Mouse (Mus musculus): ENCODE results near the gene Fam50b. TPM values are rescaled to one million over a fixed set of nuclear protein-coding genes. Genes with fewer than 3 reads are reported as not detected.

Gene Fam50b
- total RNA-seq (2014; rRNA removed; ENCODE audit: low replicate concordance) (not detected in 2 replicates), polyA plus RNA-seq (2015; fragmentation: Nextera tagmentation; extraction: Ambion mirVana) (not detected in 2 replicates)

DNA sequence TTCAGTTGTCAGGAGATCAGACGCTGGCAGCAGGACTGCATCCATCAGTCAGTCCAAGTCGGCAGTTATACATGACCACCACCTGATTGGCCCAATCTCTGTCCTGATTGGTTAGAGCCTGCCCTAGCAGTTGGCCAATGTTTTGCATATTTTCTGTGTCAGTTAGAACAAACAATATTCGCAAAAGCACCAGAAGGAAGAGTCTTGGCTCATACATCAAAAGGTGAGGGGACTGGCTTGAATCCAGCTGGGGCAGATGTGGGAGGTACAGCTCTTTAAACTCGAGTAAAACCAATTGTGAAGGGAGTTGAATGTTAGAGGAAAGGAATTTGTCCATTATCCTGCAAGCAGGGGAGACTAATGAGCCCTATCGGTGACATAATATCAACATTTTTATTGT is at the start of gene Fam50b:
Fam50b (plus strand) TSS at position 165 of the 400 bp plus-strand sequence.
- DNase-seq (ENCODE audit: low spot score) (no peak), ATAC-seq (ENCODE audit: insufficient read depth, low read depth) (no peak)
- H3K27ac ChIP-seq (ENCODE audit: low read depth), result no peak within 1 kb of the TSS
- H3K9me3 ChIP-seq (replicated peaks; ENCODE audit: control insufficient read depth, low read length), result no peaks in the 10 kb centered on the region
- no peak within 1 kb of the TSS for H3K4me3 ChIP-seq (ENCODE audit: low read depth, low read length)
- H3K4me1 ChIP-seq (ENCODE audit: control insufficient read depth, insufficient read depth), result 0 out of 2 replicates have a peak, but pooled peaks cover 6% of the 10 kb centered on the region
- WGBS, result 46% methylated on average over 5 of the region's 5 CpGs
- H3K27me3 ChIP-seq (ENCODE audit: control insufficient read depth, insufficient read depth, low read length), result no peaks in the 10 kb centered on the region
- H3K9ac ChIP-seq (replicated peaks; ENCODE audit: low read depth, low read length), result no peak within 1 kb of the TSS
- H3K36me3 ChIP-seq (replicated peaks; ENCODE audit: control insufficient read depth, insufficient read depth, low read length), result no peaks in the 10 kb centered on the region
- H3K4me2 ChIP-seq (ENCODE audit: low read depth, low read length), result no peak within 1 kb of the TSS
- TF ChIP-seq EP300 (IDR thresholded peaks at IDR 0.05; ENCODE audit: low read depth), result no peak
- no peak for TF ChIP-seq CTCF (IDR thresholded peaks at IDR 0.05; ENCODE audit: low read depth)

DNA sequence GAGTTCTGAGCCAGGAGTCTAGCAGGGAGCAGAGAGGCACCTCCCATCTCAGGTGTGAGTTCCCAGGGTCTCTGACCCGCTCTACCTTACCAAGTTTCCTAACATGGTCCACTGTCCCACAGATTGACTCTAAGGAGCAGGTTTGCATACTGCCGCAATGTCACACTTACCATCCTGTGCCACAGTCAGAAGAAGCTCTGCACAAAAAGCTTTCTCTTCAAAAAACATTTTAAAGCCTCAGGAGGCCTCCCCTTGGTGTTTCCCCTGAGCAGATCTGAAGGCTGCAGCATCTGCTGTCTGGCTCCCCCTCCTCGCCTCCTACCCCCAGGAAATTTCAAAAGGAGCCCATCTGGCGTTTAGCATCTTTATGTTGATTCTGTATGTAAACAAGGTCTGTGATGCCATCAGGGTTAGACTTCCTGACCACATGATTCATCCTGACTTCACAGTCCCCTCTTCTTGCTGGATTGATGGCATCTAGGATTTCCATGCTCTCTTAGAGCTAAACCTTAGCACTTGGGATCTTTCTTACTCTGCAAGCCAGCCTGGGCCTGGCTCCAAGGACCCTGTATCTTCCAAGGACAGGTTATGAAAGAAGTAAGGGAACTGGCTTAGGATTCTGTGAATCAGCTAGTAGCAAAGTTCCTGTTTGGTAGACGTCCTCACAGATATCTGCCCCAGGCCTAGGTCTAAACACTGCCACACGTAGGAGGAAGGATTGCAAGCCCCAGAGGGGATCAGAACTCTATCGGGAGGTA is 49.5 kb upstream of the Fam50b start:
- Histone ChIP-seq H3K27me3 (ENCODE audit: control insufficient read depth, insufficient read depth, low read length) (no peaks in the 10 kb centered on the region), H3K4me1 (ENCODE audit: control insufficient read depth, insufficient read depth) (peaks cover 13% of the 10 kb centered on the region), H3K9me3 (replicated peaks; ENCODE audit: control insufficient read depth, low read length) (no peaks in the 10 kb centered on the region), H3K27ac (ENCODE audit: low read depth) (no peak overlapping the region), H3K9ac (replicated peaks; ENCODE audit: low read depth, low read length) (no peak overlapping the region), H3K4me2 (ENCODE audit: low read depth, low read length) (no peak overlapping the region), H3K36me3 (replicated peaks; ENCODE audit: control insufficient read depth, insufficient read depth, low read length) (no peaks in the 10 kb centered on the region), H3K4me3 (ENCODE audit: low read depth, low read length) (no peak overlapping the region)
- no peak for TF ChIP-seq EP300 (IDR thresholded peaks at IDR 0.05; ENCODE audit: low read depth)
- TF ChIP-seq CTCF (IDR thresholded peaks at IDR 0.05; ENCODE audit: low read depth), result no peak
- DNase-seq (ENCODE audit: low spot score) (no peak), ATAC-seq (ENCODE audit: insufficient read depth, low read depth) (no peak)
- 75% methylated on average over 7 of the region's 7 CpGs for WGBS

DNA sequence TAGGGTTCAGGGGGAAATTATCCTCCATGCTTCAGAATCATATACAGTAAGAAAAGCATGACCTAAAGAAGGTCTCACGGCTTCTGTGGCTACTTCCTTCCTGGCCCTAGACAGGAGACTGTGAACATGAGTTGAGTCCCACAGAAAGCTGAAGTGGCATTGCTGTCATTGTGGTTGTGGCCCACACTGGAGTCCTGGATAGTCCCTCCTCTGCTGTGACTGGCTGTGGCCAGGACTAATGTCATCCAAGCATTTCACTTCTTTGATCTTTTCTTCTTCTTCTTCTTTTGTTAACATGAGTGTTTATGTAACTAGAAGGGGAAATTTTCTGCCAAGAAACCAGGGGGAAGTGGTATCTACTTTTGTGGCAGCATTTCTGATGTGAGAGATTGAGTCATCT is 43.6 kb upstream of the Fam50b start:
- Histone ChIP-seq H3K27me3 (ENCODE audit: control insufficient read depth, insufficient read depth, low read length) (no peaks in the 10 kb centered on the region), H3K4me2 (ENCODE audit: low read depth, low read length) (no peak overlapping the region), H3K27ac (ENCODE audit: low read depth) (no peak overlapping the region), H3K4me3 (ENCODE audit: low read depth, low read length) (no peak overlapping the region), H3K9ac (replicated peaks; ENCODE audit: low read depth, low read length) (no peak overlapping the region), H3K4me1 (ENCODE audit: control insufficient read depth, insufficient read depth) (no peaks in the 10 kb centered on the region), H3K36me3 (replicated peaks; ENCODE audit: control insufficient read depth, insufficient read depth, low read length) (no peaks in the 10 kb centered on the region), H3K9me3 (replicated peaks; ENCODE audit: control insufficient read depth, low read length) (no peaks in the 10 kb centered on the region)
- DNase-seq (ENCODE audit: low spot score) (no peak), ATAC-seq (ENCODE audit: insufficient read depth, low read depth) (no peak)
- TF ChIP-seq CTCF (IDR thresholded peaks at IDR 0.05; ENCODE audit: low read depth) (no peak), EP300 (IDR thresholded peaks at IDR 0.05; ENCODE audit: low read depth) (no peak)
- WGBS, result 50% methylated on average over 1 of the region's 1 CpGs

DNA sequence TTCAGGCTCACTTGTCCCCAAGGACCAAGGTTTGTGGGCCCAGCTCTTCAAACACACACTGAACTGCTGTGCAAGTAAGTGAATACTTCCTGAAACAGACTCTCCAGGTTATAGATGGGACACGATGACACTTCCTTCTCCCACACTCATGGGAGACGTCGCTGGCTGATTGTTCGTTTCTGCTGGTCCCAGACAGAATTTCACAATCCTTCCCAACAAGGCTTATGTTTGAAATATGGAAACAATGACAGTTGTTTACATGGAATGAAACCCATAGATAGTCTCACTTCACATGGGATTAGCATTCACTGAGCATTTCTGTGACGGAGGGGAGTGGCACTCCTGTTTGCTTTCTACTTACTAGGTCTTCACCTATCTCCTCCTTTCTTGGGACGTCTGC is 41.5 kb upstream of the Fam50b start:
- H3K4me2 ChIP-seq (ENCODE audit: low read depth, low read length), result no peak overlapping the region
- 62% methylated on average over 6 of the region's 6 CpGs for WGBS
- no peaks in the 10 kb centered on the region for H3K9me3 ChIP-seq (replicated peaks; ENCODE audit: control insufficient read depth, low read length)
- H3K4me1 ChIP-seq (ENCODE audit: control insufficient read depth, insufficient read depth), result no peaks in the 10 kb centered on the region
- no peak overlapping the region for H3K27ac ChIP-seq (ENCODE audit: low read depth)
- DNase-seq (ENCODE audit: low spot score), result no peak
- no peaks in the 10 kb centered on the region for H3K36me3 ChIP-seq (replicated peaks; ENCODE audit: control insufficient read depth, insufficient read depth, low read length)
- no peaks in the 10 kb centered on the region for H3K27me3 ChIP-seq (ENCODE audit: control insufficient read depth, insufficient read depth, low read length)
- no peak for ATAC-seq (ENCODE audit: insufficient read depth, low read depth)
- H3K4me3 ChIP-seq (ENCODE audit: low read depth, low read length), result no peak overlapping the region
- no peak overlapping the region for H3K9ac ChIP-seq (replicated peaks; ENCODE audit: low read depth, low read length)
- TF ChIP-seq CTCF (IDR thresholded peaks at IDR 0.05; ENCODE audit: low read depth) (no peak), EP300 (IDR thresholded peaks at IDR 0.05; ENCODE audit: low read depth) (no peak)

DNA sequence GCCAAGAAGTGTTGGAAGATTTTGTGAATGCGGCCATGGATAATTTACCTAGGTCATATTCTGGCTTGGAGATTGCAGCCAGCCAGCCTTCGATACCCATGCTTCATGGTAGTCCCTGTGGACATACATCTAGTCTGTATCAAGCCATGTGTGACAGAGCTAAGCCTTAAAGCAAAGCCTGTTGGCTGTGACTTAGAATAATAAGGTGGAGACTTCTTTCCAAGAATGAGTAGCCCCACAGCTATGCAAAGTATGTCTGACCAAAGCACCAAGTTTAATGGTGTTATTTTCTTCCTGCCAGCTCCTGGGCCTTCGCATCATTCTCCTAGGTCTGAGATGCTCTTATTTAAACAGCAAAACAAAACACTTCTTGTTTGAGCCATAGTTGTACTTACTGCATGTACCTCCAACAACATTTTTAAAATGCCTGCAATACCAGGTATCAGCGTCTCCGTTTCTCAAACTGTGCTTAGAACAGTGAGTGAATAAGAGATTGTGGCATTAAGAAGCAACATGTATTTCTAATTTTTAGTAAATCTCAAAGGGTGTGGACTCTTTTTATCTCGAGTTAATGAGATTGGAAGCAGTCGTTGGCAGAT is 37.8 kb upstream of the Fam50b start:
- Histone ChIP-seq H3K4me1 (ENCODE audit: control insufficient read depth, insufficient read depth) (no peaks in the 10 kb centered on the region), H3K9ac (replicated peaks; ENCODE audit: low read depth, low read length) (no peak overlapping the region), H3K27ac (ENCODE audit: low read depth) (no peak overlapping the region), H3K36me3 (replicated peaks; ENCODE audit: control insufficient read depth, insufficient read depth, low read length) (no peaks in the 10 kb centered on the region), H3K4me2 (ENCODE audit: low read depth, low read length) (no peak overlapping the region), H3K9me3 (replicated peaks; ENCODE audit: control insufficient read depth, low read length) (no peaks in the 10 kb centered on the region), H3K4me3 (ENCODE audit: low read depth, low read length) (no peak overlapping the region), H3K27me3 (ENCODE audit: control insufficient read depth, insufficient read depth, low read length) (no peaks in the 10 kb centered on the region)
- no peak for DNase-seq (ENCODE audit: low spot score)
- 59% methylated on average over 7 of the region's 7 CpGs for WGBS
- TF ChIP-seq CTCF (IDR thresholded peaks at IDR 0.05; ENCODE audit: low read depth) (no peak), EP300 (IDR thresholded peaks at IDR 0.05; ENCODE audit: low read depth) (no peak)
- ATAC-seq (ENCODE audit: insufficient read depth, low read depth), result no peak

Measured in heart, postnatal 0 days (tissue).